Mouse (Mus musculus): ENCODE measurements at regions not wholly inside any gene's neighbourhood (a gene's known extent, or its start where the extent isn't known, plus 50 kb on each side); places are given as distances from the start of the nearest gene placed in this dataset.

DNA sequence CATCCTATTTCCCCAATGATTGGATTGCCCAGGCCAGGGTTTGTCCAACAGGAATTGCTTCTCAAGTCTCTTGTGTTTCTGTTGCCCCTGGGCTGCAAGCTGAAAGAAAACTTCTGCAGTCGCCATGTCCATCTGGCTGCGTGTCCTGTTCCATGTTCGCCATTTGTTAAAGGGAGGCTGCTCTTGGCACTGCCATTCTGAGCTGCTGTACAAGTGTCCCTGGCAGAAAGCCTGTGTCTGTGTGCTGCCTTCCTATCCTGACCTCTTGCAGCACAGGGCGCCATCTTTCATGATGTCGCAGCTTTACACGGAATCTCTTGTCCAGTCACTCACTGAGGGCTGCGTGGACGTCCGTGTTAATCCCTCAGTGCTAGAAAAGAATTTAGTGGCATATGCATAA, 349.2 kb downstream of the Agtpbp1 start:
- in situ Hi-C loops (cut with MboI, MseI): no loop called here

DNA sequence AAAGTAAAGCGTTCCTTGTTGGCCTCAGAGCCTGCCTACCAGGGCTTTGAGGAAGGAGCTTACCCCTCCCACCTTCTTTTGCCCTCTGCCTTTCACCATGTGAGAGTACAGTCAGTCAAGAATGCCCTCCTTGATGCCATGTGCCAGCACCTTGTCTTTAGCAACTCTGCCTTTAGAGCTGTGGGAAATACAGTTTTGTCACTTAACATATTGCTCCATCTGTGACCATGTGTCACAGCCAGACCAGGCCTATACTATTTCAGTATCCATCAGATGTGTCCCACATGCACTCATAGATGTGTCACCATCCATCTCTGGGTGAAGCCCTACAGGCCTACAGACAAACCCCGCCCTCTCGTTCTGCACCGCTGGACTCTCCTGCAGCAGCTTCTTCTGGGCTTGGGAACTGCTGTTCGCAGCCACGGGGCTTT, 355.9 kb downstream of the Agtpbp1 start:
- in situ Hi-C loops (cut with MboI, MseI): no loop called here

DNA sequence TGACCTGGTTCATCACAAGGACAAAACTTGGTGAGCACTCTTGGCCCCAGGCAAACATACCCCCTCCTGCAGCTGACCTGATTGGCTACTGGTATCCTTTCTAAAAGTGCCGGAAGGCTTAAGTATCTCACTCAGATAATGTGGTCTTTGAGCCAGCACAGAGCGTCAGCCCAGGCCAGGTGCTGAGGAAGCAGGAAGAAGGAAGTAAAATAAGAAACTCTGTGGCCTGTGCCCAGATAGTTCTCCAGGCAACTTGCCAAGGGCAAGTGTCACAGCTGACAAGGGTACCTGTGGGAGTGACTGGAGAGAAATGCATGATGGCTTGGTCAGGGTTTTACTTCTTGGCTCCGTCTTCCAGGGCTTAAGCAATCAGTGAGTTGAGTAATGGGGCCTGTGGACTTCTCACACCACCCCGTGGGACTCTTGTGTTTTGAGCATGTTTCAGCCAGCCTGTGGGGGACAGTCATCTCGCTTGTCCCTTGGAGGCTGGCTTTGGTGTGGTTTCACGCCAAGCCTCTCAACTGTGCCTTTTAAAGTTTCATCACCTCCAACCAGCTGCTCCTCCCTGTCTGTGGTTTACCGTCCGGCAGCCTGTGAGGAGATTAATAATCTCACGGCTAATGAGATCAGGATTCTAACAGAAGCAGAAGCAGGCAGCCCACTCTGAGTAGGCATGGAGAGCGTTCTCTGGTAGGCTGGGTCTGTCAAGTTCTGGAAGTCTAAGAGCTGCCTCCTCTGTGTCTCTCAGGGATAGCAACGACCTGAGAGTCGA, 356.8 kb downstream of the Agtpbp1 start:
- in situ Hi-C loops (cut with MboI, MseI): no loop called here

DNA sequence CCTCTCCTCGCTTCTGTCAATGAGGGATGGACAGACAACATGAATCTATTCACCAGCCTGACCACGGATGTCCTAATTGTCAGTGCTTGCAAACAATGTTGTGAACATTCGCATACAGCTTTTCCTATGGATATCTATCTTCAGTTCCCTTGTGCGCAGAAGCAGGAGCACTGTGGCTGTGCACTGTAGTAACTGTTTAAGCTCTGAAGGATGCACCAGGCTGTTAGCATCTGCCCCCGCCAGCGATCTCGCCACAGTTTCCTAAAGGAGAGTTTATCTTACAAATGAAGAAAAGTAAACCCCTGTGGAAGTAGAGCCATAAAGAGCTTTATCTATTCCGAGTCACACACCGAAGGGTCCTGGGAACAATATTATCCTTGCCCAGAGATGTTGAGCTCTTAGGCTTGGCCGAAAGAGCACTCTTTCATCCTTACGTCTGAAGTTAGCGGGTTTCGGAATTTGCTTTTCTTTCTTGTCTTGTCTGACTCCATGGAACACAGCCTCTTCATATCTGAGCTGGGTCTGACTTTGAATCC, 357.4 kb downstream of the Agtpbp1 start:
- in situ Hi-C loops (cut with MboI, MseI): no loop called here

DNA sequence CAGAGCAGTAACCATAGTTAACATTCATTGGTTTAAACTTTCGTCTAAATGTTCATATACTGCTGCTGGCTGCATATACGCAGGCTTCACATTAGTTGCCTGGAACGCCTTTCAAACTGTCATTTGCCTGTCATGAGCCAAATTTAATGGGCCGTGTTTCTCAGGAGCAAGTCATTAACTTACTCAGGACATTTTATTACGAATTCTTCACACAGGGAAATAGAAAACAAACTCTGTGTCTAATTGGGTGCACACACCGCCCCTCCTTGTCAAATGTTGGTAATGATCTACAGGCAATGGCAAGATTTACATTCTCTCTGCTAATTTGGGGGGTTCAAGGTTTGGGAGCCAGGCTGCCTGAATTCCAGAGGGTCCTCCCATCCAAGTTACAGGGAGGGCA, 364.4 kb downstream of the Agtpbp1 start:
- in situ Hi-C loops (cut with MboI, MseI): no loop called here

DNA sequence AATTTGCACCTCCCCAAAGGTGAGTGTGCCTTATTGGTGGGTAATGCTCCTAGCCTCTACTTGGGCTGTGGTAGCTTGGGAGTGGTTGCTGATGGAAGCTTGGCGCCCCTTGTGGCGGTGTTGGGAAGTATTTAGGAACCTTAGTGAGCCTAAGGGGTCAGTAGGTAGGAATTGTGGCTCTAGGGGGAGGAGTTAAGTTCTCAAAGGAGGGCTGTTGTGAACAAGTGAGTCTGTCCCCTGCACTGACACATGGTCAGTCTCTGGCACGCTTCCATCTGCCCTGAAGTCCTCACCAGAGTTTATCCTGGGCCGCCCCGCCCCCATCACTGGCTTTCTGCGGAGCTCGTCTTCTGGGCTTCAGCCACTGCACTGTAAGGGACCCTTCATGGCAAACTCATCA, 364.9 kb downstream of the Agtpbp1 start:
- in situ Hi-C loops (cut with MboI, MseI): no loop called here

DNA sequence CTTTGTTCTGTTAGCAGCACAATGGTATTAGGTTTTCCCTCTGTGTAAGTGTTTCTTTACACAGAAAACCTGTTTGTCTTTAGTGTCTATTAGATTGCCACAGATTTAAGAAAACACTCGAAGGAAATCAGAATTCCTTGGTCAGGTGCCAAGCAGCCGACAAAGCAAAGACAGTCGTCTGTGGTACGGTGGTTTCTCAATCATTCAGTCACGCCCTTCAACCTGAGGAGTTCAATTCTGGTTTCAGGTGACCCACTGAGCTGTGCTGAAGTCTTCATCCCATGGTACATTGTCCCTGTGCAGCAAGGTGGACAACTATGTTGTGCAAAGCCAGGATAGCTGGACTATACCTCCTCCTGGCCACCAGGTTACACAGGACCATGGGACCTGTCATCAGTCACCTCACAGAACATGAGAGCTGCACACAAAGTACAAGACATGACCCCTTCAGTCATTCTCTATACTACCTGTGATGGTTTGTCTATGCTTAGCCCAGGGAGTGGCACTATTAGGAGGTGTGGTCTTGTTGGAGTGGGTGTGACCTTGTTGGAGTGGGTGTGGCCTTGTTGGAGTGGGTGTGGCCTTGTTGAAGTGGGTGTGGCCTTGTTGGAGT, 368.2 kb downstream of the Agtpbp1 start:
- in situ Hi-C loops (cut with MboI, MseI): no loop called here

DNA sequence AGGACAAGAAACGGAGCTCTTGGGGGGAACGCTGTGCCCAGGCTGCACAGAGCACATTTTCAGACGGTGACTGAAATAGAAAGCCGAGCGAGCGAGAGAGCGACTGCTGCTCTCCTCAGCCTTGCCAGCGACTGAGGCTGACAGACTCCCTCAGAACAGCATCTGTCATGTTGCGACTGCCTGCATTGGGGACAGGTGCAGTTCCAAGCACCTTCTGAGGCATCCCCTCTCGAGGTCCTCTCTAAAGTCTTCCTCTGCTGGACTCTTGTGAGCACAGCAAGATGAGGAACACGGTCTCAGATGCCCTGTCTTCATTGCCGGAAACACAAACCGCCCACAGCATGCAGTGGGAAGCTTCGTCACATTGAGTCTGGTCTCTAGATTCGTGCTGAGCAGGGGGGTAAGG, 372.7 kb downstream of the Agtpbp1 start:
- in situ Hi-C loops (cut with MboI, MseI): no loop called here

DNA sequence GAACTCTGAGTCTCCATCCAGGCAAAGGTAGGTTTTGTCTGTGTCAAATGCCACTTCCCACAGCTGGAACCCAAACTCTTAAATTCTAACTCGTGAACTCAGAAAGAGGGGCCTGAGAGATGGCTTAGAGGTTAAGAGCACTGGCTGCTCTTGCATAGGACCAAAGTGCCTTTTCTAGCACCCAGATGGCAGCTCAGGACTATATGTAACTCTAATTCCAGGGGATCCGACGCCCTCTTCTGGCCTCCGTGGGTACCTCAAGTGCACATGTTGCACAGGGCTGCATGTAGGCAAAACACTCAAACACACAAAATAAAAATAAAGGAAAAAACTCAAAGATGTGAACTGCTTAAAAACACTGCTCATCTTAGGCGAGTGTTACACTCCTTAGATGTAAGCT, 374.2 kb downstream of the Agtpbp1 start:
- in situ Hi-C loops (cut with MboI, MseI): no loop called here

DNA sequence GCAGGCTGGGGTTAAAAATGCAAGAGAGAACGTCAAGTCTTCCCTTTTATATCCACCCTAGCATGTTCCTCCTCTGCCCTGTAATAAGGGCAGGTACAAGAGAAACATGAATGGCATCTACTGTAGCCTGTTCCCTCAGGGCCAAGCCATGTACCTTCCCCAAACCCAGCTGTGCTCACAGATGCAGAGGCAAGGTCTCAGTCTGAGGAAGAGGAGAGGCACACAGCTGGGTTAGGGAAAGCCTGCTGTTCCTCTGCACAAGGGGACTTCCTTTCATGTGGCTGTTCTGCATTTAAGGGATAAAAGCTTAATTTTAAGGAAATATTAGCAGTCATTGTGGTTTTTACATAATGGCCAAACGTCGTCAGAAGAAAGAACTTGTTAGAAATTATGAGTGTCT, 378.8 kb downstream of the Agtpbp1 start:
- in situ Hi-C loops (cut with MboI, MseI): no loop called here

DNA sequence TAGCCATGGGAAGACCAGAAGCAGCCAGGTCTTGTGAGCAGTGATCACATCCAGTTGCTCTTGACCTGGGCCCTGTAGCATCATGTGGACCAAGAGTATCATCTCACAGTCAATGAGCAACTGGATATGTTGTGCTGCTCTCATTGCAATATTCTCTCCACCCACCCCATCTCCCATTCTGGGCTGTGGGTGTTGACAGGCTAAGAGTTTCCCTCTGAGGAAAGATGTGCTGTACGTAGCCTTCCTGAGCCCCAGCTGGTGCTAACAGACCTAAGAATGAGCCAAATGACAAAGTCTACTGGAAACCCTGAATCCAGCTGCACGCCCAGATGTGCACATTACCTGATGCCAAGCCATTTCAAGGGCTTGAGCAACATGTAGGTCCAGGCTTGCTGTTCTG, 380.5 kb downstream of the Agtpbp1 start:
- in situ Hi-C loops (cut with MboI, MseI): no loop called here

DNA sequence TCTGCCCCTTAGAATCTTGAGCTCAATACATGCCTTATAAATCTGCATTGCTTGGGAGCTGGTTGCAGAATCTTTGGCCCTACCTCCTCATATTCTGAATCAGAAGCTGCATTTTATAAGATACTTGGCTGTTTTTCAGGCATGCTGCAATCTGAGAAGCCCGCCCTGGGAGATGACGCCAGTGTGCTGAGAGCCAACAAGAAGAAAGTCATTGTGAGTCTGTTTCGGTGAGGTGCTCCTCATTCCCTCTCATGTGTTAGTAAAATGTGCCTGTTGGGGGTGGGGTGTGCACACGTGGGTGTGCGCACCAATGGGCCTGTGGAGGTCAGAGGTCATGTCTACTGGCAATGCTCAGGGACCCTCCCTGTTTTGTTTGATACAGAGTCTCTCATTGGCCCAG, 388.7 kb downstream of the Agtpbp1 start:
- in situ Hi-C loops (cut with MboI, MseI): no loop called here

DNA sequence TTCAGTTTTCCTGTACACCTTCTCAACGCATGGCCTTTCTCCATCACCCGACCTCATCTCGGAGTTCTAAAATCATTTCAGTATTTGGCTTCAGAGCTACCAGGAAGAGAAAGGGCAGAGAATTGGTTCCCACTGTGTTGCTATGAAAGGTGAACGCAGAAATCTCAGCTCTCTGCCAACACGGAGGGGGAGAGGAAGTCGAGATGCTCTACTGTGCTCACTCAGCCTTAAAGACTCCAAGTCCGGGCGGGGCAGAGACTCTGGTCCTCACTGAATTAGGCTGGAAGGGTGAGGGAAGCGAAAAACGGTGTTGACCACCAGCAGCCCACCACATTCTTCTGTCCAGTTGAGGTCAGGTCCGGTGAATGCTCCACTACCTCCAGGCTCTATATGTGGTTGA, 382.1 kb downstream of the Ntrk2 start:
- in situ Hi-C loops (cut with MboI, MseI): no loop called here
